Mouse (Mus musculus) lung, embryonic 14.5 days (tissue): ENCODE data around the gene Adgrb3. TPM values are rescaled to one million over a fixed set of nuclear protein-coding genes. Genes with fewer than 3 reads are reported as not detected.
A peak's percentile ranks its signal among the peaks of the same experiment; 100 is the strongest.

Experiments used
- ATAC-seq: fragments of 200-750 bp; cut with Nextera tagmentation; 2 replicates; pipeline ENCODE4 v1.8.0; 2017; ENCODE audit warnings: mild to moderate bottlenecking, moderate TSS enrichment, moderate library complexity; ENCODE audit not compliant: insufficient read depth
- DNase-seq: peaks from one replicate; pipeline ENCODE4 v3.0.0-alpha.2; 2015
- H3K27ac ChIP-seq: fragments of 300-500 bp; sonication (generic); 2 replicates; pipeline ENCODE4 v1.5.1; 2014; ENCODE audit warnings: low read depth, mild to moderate bottlenecking, moderate library complexity
- H3K27me3 ChIP-seq: fragments of 300-500 bp; sonication (generic); 2 replicates; pipeline ENCODE4 v1.6.1; 2014; ENCODE audit warnings: low read length, control low read depth; ENCODE audit not compliant: insufficient read depth
- H3K36me3 ChIP-seq: fragments of 300-500 bp; sonication (generic); 2 replicates; pipeline ENCODE4 v1.6.1; 2014; ENCODE audit warnings: control low read depth; ENCODE audit not compliant: insufficient read depth
- H3K4me1 ChIP-seq: fragments of 300-500 bp; sonication (generic); 2 replicates; pipeline ENCODE4 v1.6.1; 2014; ENCODE audit warnings: antibody characterized with exemption, control low read depth; ENCODE audit not compliant: insufficient read depth
- H3K4me2 ChIP-seq: fragments of 300-500 bp; sonication (generic); 2 replicates; pipeline ENCODE4 v1.6.1; 2014; ENCODE audit warnings: mild to moderate bottlenecking
- H3K4me3 ChIP-seq: fragments of 300-500 bp; sonication (generic); 2 replicates; pipeline ENCODE4 v1.5.1; 2014; ENCODE audit warnings: low read depth, low read length
- H3K9ac ChIP-seq: fragments of 300-500 bp; sonication (generic); 2 replicates; pipeline ENCODE4 v1.6.1; 2014
- H3K9me3 ChIP-seq: fragments of 300-500 bp; sonication (generic); 2 replicates; pipeline ENCODE4 v1.6.1; 2016; ENCODE audit warnings: low read depth, low read length, control low read depth
- CTCF ChIP-seq: IDR thresholded peaks from 2 replicates; pipeline ENCODE4 v1.5.1; 2016; ENCODE audit warnings: antibody characterized with exemption, low read depth
- WGBS: fragments of 180-500 bp; shearing (Covaris S2); extraction: QIAGEN DNeasy Blood & Tissue Kit; methylation state at CpG from one replicate; pipeline ENCODE4 v1.1.7; 2014; 5-methylcytosine and 5-hydroxymethylcytosine counted together
- polyA plus RNA-seq: library from polyadenylated mRNA; unstranded; fragments of >200 nt; fragmentation: Nextera tagmentation; extraction: Ambion mirVana; gene quantifications from 2 replicates; pipeline ENCODE4 v1.2.1, GENCODE M21; 2014

The Adgrb3 gene
- polyA plus RNA-seq, 1 experiment from 2014 or later = 0.74 TPM

DNA sequence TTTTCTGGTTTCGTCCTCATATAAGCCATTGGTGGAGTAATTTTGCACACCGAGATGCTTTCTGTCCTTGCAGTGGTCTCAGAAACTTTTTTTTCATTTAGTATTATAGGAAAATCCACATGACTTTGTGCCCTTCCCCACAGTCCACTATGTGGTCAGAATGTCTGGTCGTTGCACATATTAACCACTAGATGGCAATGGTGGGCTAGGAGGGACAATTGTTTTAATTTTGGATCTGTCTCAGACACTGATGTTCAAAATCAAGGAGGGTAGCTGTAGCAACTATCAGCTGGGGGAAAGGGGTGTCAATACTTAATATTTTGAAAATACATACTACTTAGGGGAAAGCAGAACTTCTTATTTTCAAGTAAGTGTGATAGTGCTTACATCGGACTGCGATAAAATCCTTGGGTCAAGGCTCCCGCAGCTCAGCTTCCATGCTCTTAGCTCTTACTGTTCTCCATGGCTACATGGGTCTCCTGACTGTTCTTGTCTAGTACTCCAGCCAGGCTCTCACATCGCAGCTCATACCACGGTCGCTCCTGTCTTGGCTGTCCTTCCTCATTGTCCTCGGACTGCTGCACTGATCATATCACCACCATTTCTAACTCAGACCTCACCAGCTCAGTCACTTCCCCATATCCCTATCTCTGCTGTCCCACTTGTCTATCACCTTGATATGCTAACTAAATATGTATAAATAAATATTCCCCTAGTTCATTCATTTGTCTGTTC lies 319.0 kb downstream of the Adgrb3 start:
- no peaks in the 10 kb centered on the region for H3K27me3 ChIP-seq
- 55% methylated on average over 10 of the region's 10 CpGs for WGBS
- H3K27ac ChIP-seq = no peak overlapping the region
- H3K4me1 ChIP-seq = no peaks in the 10 kb centered on the region
- no peak overlapping the region for H3K4me2 ChIP-seq
- no peaks in the 10 kb centered on the region for H3K36me3 ChIP-seq
- no peak overlapping the region for H3K9ac ChIP-seq
- no peaks in the 10 kb centered on the region for H3K9me3 ChIP-seq
- H3K4me3 ChIP-seq = no peak overlapping the region
- DNase-seq (peak; percentile 73), ATAC-seq (peak; percentile 71; the same call in 1 of the 2 replicates)
- TF ChIP-seq CTCF = peak; percentile 90

DNA sequence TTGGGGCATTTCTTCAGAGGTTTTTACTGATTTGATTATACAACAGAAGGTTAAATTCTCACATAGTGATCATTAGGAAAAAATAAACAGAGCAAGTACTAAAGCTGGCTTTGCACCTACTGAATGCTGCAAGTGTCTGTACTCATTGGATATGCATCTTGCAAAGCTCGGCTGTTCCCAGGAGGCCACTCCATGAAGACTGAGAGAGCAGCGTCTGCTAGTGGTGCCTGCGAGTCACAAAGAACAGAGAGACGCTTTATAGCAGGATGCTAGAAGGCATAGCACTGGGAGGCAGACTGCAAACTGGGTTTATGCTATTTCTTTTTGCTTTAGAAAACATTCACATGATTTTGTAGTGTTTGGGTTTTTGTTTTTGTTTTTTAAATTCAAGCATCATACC lies 325.2 kb downstream of the Adgrb3 start:
- no peak overlapping the region for H3K4me3 ChIP-seq
- H3K27me3 ChIP-seq = no peaks in the 10 kb centered on the region
- H3K9ac ChIP-seq = no peak overlapping the region
- peak; percentile 11 for DNase-seq
- no peak for ATAC-seq
- TF ChIP-seq CTCF = peak; percentile 9; the same call in 1 of the 2 replicates
- no peaks in the 10 kb centered on the region for H3K4me1 ChIP-seq
- H3K27ac ChIP-seq = no peak overlapping the region
- H3K36me3 ChIP-seq = no peaks in the 10 kb centered on the region
- no peaks in the 10 kb centered on the region for H3K9me3 ChIP-seq
- 30% methylated on average over 4 of the region's 4 CpGs for WGBS
- no peak overlapping the region for H3K4me2 ChIP-seq

DNA sequence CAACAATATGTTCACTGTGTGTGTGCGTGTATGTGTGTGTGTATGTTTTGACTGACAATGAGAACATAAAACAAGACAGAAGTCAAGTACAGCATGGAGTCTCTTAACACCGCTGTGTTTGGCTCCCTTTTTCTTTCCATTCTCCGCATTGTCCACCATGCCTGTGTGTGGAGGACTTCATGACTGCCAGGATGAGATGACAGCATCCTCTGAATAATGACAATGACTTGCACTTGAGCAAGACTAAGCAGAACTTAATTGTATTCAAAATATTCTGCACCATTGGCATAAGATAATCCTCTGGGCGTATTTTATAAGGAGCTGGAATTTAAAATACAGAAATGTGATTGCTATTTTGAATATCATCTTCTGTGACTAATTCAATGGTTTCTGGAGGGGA lies 326.0 kb downstream of the Adgrb3 start:
- whole genome bisulfite sequencing = 82% methylated on average over 4 of the region's 4 CpGs
- no peak overlapping the region for H3K4me2 ChIP-seq
- H3K36me3 ChIP-seq = no peaks in the 10 kb centered on the region
- H3K27ac ChIP-seq = no peak overlapping the region
- ATAC-seq = no peak
- no peaks in the 10 kb centered on the region for H3K9me3 ChIP-seq
- no peak for DNase-seq
- H3K9ac ChIP-seq = no peak overlapping the region
- TF ChIP-seq CTCF = no peak
- H3K4me3 ChIP-seq = no peak overlapping the region
- H3K4me1 ChIP-seq = no peaks in the 10 kb centered on the region
- no peaks in the 10 kb centered on the region for H3K27me3 ChIP-seq

DNA sequence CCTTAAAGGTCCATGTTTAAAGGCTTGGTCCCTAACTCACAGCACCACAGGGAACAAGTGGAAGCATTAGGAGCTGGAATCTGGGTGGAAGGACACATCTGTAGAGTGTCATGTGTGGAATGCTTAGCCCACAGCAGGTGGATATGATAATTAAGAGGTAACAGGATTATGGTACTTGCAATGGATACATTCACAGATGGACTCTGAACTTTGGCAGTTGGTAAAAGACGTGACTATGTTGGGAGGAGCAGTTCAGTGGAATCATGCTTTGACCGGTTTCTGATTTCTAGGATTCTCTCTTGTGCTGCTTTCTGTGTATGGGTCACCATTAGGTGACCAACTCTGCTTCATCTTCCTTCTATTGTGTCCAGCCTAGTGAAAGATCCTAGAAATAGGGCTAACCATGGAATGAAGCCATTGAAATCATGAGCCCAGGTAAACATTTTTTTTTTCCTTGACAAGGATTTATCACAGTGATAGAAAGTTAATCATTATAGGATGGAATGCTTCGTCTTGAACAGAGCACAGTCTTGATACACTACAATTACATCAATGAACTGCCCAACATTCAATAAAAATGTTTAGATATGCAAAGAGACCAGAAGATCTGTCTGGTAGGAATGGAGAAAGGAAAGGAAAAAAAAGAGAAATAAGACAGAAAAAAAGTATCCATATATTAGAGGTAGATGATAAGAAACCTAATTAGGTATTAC lies 334.1 kb downstream of the Adgrb3 start:
- WGBS = 79% methylated on average over 3 of the region's 3 CpGs
- no peak for TF ChIP-seq CTCF
- no peaks in the 10 kb centered on the region for H3K36me3 ChIP-seq
- no peaks in the 10 kb centered on the region for H3K4me1 ChIP-seq
- no peak overlapping the region for H3K4me2 ChIP-seq
- no peak overlapping the region for H3K27ac ChIP-seq
- ATAC-seq = no peak
- no peak for DNase-seq
- H3K4me3 ChIP-seq = no peak overlapping the region
- no peak overlapping the region for H3K9ac ChIP-seq
- no peaks in the 10 kb centered on the region for H3K27me3 ChIP-seq
- H3K9me3 ChIP-seq = no peaks in the 10 kb centered on the region

DNA sequence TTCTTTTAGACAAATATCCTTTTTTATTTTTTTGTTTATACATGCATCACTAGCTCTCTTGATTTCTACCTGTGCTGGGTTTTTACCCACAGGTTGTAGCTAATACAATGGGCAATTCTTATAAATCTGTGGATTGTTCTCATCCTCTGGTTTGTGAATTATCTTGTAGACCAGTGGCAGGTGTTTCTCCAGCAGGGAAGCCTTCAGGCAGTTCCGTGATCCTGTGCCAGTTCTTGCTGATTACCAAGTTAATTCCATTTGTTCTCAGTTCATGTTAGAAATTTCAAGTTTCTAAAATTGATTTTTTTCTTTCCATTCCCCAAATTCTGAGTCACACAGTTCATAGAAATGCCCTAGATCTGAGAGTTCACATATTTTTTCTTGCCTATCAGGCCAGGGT lies 338.0 kb downstream of the Adgrb3 start:
- TF ChIP-seq CTCF = no peak
- Histone ChIP-seq H3K4me2 (no peak overlapping the region), H3K27me3 (no peaks in the 10 kb centered on the region), H3K4me3 (no peak overlapping the region), H3K9me3 (no peaks in the 10 kb centered on the region), H3K4me1 (no peaks in the 10 kb centered on the region), H3K27ac (no peak overlapping the region), H3K9ac (no peak overlapping the region), H3K36me3 (no peaks in the 10 kb centered on the region)
- ATAC-seq = no peak
- 71% methylated on average over 1 of the region's 1 CpGs for WGBS
- DNase-seq = no peak

DNA sequence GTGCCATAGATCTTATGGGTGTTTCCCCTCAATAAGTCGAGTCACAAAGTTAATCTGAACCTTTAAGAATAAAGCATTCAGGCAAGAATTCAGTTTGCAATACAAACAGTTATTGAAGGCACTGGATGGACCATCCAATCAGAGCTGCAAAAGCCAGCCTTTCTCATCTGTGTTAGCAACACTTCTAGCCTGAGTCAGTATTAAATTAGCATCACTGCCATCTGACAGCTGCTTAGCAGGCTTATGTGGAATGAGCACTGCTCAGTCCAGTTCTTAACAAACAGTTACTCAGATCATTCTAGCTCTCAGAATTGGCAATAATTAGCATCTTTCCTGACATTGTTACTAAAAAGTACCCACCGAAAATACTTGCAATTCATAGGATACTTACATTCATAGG lies 339.3 kb downstream of the Adgrb3 start:
- ATAC-seq (no peak), DNase-seq (no peak)
- no peak overlapping the region for H3K9ac ChIP-seq
- H3K4me1 ChIP-seq = no peaks in the 10 kb centered on the region
- no peak for TF ChIP-seq CTCF
- H3K4me3 ChIP-seq = no peak overlapping the region
- no peak overlapping the region for H3K4me2 ChIP-seq
- H3K36me3 ChIP-seq = no peaks in the 10 kb centered on the region
- 68% methylated on average over 2 of the region's 2 CpGs for WGBS
- H3K9me3 ChIP-seq = no peaks in the 10 kb centered on the region
- no peak overlapping the region for H3K27ac ChIP-seq
- H3K27me3 ChIP-seq = no peaks in the 10 kb centered on the region

DNA sequence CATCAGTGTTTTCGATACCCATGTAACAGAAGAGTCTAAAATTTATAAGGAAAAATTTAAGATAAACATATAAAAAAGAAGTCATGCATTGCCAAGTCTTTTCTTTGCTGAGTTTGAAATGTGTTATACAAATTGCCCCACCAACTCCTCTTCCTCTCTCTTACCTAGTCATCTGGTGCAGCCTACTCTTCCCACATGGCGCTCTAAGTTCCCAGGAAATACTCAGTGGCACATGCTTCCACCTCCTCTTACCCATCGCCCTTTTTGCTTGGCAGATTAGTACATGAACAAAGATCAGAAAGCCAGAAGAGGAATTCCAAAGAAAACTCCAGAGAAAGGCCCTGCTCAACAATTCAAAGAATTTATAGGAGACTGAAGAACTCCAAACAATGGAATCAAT lies 353.8 kb downstream of the Adgrb3 start:
- DNase-seq (no peak), ATAC-seq (no peak)
- Histone ChIP-seq H3K4me3 (no peak overlapping the region), H3K9me3 (no peaks in the 10 kb centered on the region), H3K36me3 (no peaks in the 10 kb centered on the region), H3K27me3 (no peaks in the 10 kb centered on the region), H3K4me1 (no peaks in the 10 kb centered on the region), H3K9ac (no peak overlapping the region), H3K4me2 (no peak overlapping the region), H3K27ac (no peak overlapping the region)
- no peak for TF ChIP-seq CTCF
- 88% methylated on average over 3 of the region's 3 CpGs for WGBS
